Mouse (Mus musculus) midbrain, embryonic 16.5 days (tissue): ENCODE data around the gene Slc1a2. TPM values are rescaled to one million over a fixed set of nuclear protein-coding genes. Genes with fewer than 3 reads are reported as not detected.

Experiments
- ATAC-seq: fragments of 200-750 bp; cut with Nextera tagmentation; 2 replicates; pipeline ENCODE4 v1.8.0; 2017; ENCODE audit warnings: moderate TSS enrichment
- H3K27ac ChIP-seq: fragments of 300-500 bp; sonication (generic); 2 replicates; pipeline ENCODE4 v1.5.1; 2014; ENCODE audit warnings: mild to moderate bottlenecking, low read length, mixed read lengths
- H3K27me3 ChIP-seq: fragments of 300-500 bp; sonication (generic); 2 replicates; pipeline ENCODE4 v1.6.1; 2014; ENCODE audit warnings: low read depth, low read length, mixed read lengths; ENCODE audit not compliant: control insufficient read depth, insufficient read depth
- H3K36me3 ChIP-seq: fragments of 300-500 bp; sonication (generic); 2 replicates; pipeline ENCODE4 v1.6.1; 2014; ENCODE audit warnings: mild to moderate bottlenecking, low read length, moderate library complexity, mixed read lengths; ENCODE audit not compliant: control insufficient read depth, insufficient read depth
- H3K4me1 ChIP-seq: fragments of 300-500 bp; sonication (generic); 2 replicates; pipeline ENCODE4 v1.6.1; 2014; ENCODE audit warnings: mild to moderate bottlenecking, low read length, mixed read lengths; ENCODE audit not compliant: control insufficient read depth, insufficient read depth
- H3K4me2 ChIP-seq: fragments of 300-500 bp; sonication (generic); 2 replicates; pipeline ENCODE4 v1.6.1; 2014; ENCODE audit warnings: mild to moderate bottlenecking, low read length, mixed read lengths
- H3K4me3 ChIP-seq: fragments of 300-500 bp; sonication (generic); 2 replicates; pipeline ENCODE4 v1.5.1; 2014; ENCODE audit warnings: low read depth, mild to moderate bottlenecking, low read length, moderate library complexity, mixed read lengths
- H3K9ac ChIP-seq: fragments of 300-500 bp; sonication (generic); 2 replicates; pipeline ENCODE4 v1.6.1; 2014; ENCODE audit warnings: low read depth, low read length, mixed read lengths
- H3K9me3 ChIP-seq: fragments of 300-500 bp; sonication (generic); replicated peaks from 2 replicates; pipeline ENCODE4 v1.6.1; 2014; ENCODE audit warnings: mild to moderate bottlenecking, low read length, mixed read lengths; ENCODE audit not compliant: control insufficient read depth, poor library complexity, severe bottlenecking
- WGBS: fragments of 180-500 bp; shearing (Covaris S2); extraction: QIAGEN DNeasy Blood & Tissue Kit; methylation state at CpG from one replicate; pipeline ENCODE4 v1.1.7; 2014; 5-methylcytosine and 5-hydroxymethylcytosine counted together
- polyA plus RNA-seq: library from polyadenylated mRNA; unstranded; fragments of >200 nt; fragmentation: Nextera tagmentation; extraction: Ambion mirVana; gene quantifications from 2 replicates; pipeline ENCODE4 v1.2.1, GENCODE M21; 2015

Gene Slc1a2
- polyA plus RNA-seq, 1 experiment from 2014 or later, result 14.5 TPM

DNA sequence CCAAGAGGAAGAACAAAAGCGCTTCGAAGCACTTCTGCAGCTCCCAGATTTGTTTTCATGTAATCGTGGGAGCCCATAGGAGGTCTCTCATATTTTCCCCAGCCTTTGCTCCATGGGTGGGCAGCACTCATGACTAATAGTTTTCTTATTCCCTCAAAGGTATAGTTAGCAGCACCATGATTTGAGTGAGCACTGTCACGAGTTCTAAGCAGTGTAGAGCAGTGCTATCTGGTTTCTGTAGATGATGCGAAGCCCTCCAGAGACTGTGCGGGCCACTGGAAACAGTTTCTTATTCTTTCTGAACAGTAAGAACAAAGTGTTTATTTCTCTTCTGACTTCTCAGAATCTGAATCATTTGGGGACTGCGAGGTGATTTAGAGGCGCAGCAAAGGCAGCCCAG lies 162.3 kb downstream of the Slc1a2 start:
- Histone ChIP-seq H3K9me3 (no peaks in the 10 kb centered on the region), H3K9ac (no peak overlapping the region), H3K36me3 (no peaks in the 10 kb centered on the region), H3K4me3 (no peak overlapping the region), H3K4me1 (peaks cover 9% of the 10 kb centered on the region), H3K4me2 (no peak overlapping the region), H3K27ac (no peak overlapping the region), H3K27me3 (no peaks in the 10 kb centered on the region)
- 82% methylated on average over 8 of the region's 8 CpGs for WGBS
- ATAC-seq, result no peak

GRCm38 (mm10) chr2:102822036-102822435 lies 163.6 kb downstream of the Slc1a2 start:
- Histone ChIP-seq H3K4me2 (no peak overlapping the region), H3K27me3 (no peaks in the 10 kb centered on the region), H3K9ac (no peak overlapping the region), H3K27ac (no peak overlapping the region), H3K36me3 (no peaks in the 10 kb centered on the region), H3K9me3 (no peaks in the 10 kb centered on the region), H3K4me3 (no peak overlapping the region), H3K4me1 (peaks cover 9% of the 10 kb centered on the region)
- ATAC-seq, result no peak
- WGBS, result 94% methylated on average over 6 of the region's 6 CpGs

- WGBS, result 97% methylated on average over 9 of the region's 9 CpGs
- no peaks in the 10 kb centered on the region for H3K27me3 ChIP-seq
- H3K4me2 ChIP-seq, result no peak overlapping the region
- H3K36me3 ChIP-seq, result no peaks in the 10 kb centered on the region
- H3K9me3 ChIP-seq, result no peaks in the 10 kb centered on the region
- H3K4me1 ChIP-seq, result no peaks in the 10 kb centered on the region
- ATAC-seq, result no peak
- no peak overlapping the region for H3K9ac ChIP-seq
- no peak overlapping the region for H3K4me3 ChIP-seq
- H3K27ac ChIP-seq, result no peak overlapping the region
Observed at GRCm38 (mm10) chr2:102825961-102826633, 167.6 kb downstream of the Slc1a2 start.

- no peak for ATAC-seq
- 85% methylated on average over 1 of the region's 1 CpGs for WGBS
- no peak overlapping the region for H3K4me3 ChIP-seq
- no peaks in the 10 kb centered on the region for H3K4me1 ChIP-seq
- no peak overlapping the region for H3K9ac ChIP-seq
- H3K27ac ChIP-seq, result no peak overlapping the region
- H3K9me3 ChIP-seq, result no peaks in the 10 kb centered on the region
- H3K36me3 ChIP-seq, result no peaks in the 10 kb centered on the region
- H3K4me2 ChIP-seq, result no peak overlapping the region
- no peaks in the 10 kb centered on the region for H3K27me3 ChIP-seq
Observed at GRCm38 (mm10) chr2:102827841-102828240, 169.4 kb downstream of the Slc1a2 start.

DNA sequence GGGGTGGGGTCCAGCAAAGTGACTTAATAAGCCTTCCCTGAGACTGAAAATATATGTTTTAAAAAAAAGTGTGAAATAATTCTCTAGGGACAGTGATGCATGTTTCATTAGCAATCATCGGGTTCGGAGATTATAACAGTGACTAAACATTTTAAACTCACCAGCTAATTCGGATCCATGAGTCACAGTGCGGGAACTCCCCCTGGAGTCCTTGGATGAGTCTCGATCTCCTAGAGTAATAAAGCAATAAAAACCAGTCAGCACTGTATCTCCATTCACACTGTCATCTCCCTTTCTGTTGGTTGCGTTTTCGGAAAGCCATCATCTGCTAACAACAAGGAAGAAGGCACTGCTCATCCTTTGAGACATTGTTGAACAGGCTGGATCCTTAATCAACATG lies 169.9 kb downstream of the Slc1a2 start:
- H3K27me3 ChIP-seq, result no peaks in the 10 kb centered on the region
- H3K4me1 ChIP-seq, result no peaks in the 10 kb centered on the region
- H3K4me3 ChIP-seq, result no peak overlapping the region
- H3K4me2 ChIP-seq, result no peak overlapping the region
- no peaks in the 10 kb centered on the region for H3K9me3 ChIP-seq
- no peak for ATAC-seq
- no peak overlapping the region for H3K9ac ChIP-seq
- no peaks in the 10 kb centered on the region for H3K36me3 ChIP-seq
- H3K27ac ChIP-seq, result no peak overlapping the region
- WGBS, result 93% methylated on average over 7 of the region's 7 CpGs

- Histone ChIP-seq H3K27ac (no peak overlapping the region), H3K4me2 (no peak overlapping the region), H3K9me3 (no peaks in the 10 kb centered on the region), H3K36me3 (no peaks in the 10 kb centered on the region), H3K9ac (no peak overlapping the region), H3K4me1 (no peaks in the 10 kb centered on the region), H3K4me3 (no peak overlapping the region), H3K27me3 (no peaks in the 10 kb centered on the region)
- no peak; the same call in 1 of the 2 replicates for ATAC-seq
- WGBS, result 84% methylated on average over 3 of the region's 3 CpGs
Observed at GRCm38 (mm10) chr2:102829201-102829600, 170.7 kb downstream of the Slc1a2 start.

GRCm38 (mm10) chr2:102831547-102831946 lies 173.1 kb downstream of the Slc1a2 start:
- no peak overlapping the region for H3K4me3 ChIP-seq
- H3K9ac ChIP-seq, result no peak overlapping the region
- ATAC-seq, result no peak

GRCm38 (mm10) chr2:102838179-102838578 lies 179.7 kb downstream of the Slc1a2 start:
- Histone ChIP-seq H3K27ac (no peak overlapping the region), H3K9me3 (no peaks in the 10 kb centered on the region), H3K27me3 (no peaks in the 10 kb centered on the region), H3K9ac (no peak overlapping the region), H3K4me3 (no peak overlapping the region), H3K4me1 (no peaks in the 10 kb centered on the region), H3K36me3 (no peaks in the 10 kb centered on the region), H3K4me2 (no peak overlapping the region)
- 73% methylated on average over 7 of the region's 7 CpGs for WGBS
- ATAC-seq, result no peak

More at GRCm38 (mm10) chr2:102831547-102831946, 173.1 kb downstream of the Slc1a2 start:
- H3K36me3 ChIP-seq, result no peaks in the 10 kb centered on the region
- H3K9me3 ChIP-seq, result no peaks in the 10 kb centered on the region
- H3K27me3 ChIP-seq, result no peaks in the 10 kb centered on the region
- no peak overlapping the region for H3K4me2 ChIP-seq
- H3K4me1 ChIP-seq, result no peaks in the 10 kb centered on the region
- H3K27ac ChIP-seq, result no peak overlapping the region
